Mouse (Mus musculus) R1 (cell line): ENCODE results near the gene Pmvk.

Source experiments
- DNase-seq: peaks from one replicate; pipeline ENCODE4 v3.0.0-alpha.2; 2018; ENCODE audit warnings: low read depth, low spot score

Pmvk gene

GRCm38 (mm10) chr3:89479055-89479454, 24.7 kb downstream of the Pmvk start:
- DNase-seq = no peak

GRCm38 (mm10) chr3:89481488-89481887, 27.1 kb downstream of the Pmvk start:
- peak; percentile 92 for DNase-seq

- DNase-seq = no peak
Observed at GRCm38 (mm10) chr3:89482249-89482648, 27.9 kb downstream of the Pmvk start.

- peak; percentile 85 for DNase-seq
Observed at GRCm38 (mm10) chr3:89484766-89485524, 30.6 kb downstream of the Pmvk start.

- no peak for DNase-seq
Observed at GRCm38 (mm10) chr3:89486111-89486510, 31.8 kb downstream of the Pmvk start.

- DNase-seq = no peak
Observed at GRCm38 (mm10) chr3:89486916-89487702, 32.8 kb downstream of the Pmvk start.

- DNase-seq = no peak
Observed at GRCm38 (mm10) chr3:89490790-89491189, 36.4 kb downstream of the Pmvk start.

GRCm38 (mm10) chr3:89491559-89491958, 37.2 kb downstream of the Pmvk start:
- DNase-seq = no peak

GRCm38 (mm10) chr3:89492701-89493151, 38.4 kb downstream of the Pmvk start:
- no peak for DNase-seq

GRCm38 (mm10) chr3:89494630-89495029, 40.3 kb downstream of the Pmvk start:
- peak; percentile 59 for DNase-seq

- DNase-seq = peak; percentile 52
Observed at GRCm38 (mm10) chr3:89496366-89496765, 42.0 kb downstream of the Pmvk start.

GRCm38 (mm10) chr3:89499696-89500095, 45.4 kb downstream of the Pmvk start:
- peak; percentile 64 for DNase-seq

- DNase-seq = peak; percentile 63
Observed at GRCm38 (mm10) chr3:89501486-89501885, 47.1 kb downstream of the Pmvk start.

GRCm38 (mm10) chr3:89502551-89502950, 48.2 kb downstream of the Pmvk start:
- DNase-seq = no peak

GRCm38 (mm10) chr3:89508041-89508440, 53.7 kb downstream of the Pmvk start:
- no peak for DNase-seq

- peak; percentile 58 for DNase-seq
Observed at GRCm38 (mm10) chr3:89510979-89511378, 56.6 kb downstream of the Pmvk start.

GRCm38 (mm10) chr3:89511400-89511799, 57.1 kb downstream of the Pmvk start:
- peak; percentile 37 for DNase-seq

- peak; percentile 79 for DNase-seq
Observed at GRCm38 (mm10) chr3:89512225-89512624, 57.9 kb downstream of the Pmvk start.

GRCm38 (mm10) chr3:89515444-89515843, 61.1 kb downstream of the Pmvk start:
- DNase-seq = no peak

- DNase-seq = peak; percentile 51
Observed at GRCm38 (mm10) chr3:89516321-89516720, 62.0 kb downstream of the Pmvk start.
